Mouse (Mus musculus): ENCODE measurements around the gene Tnfrsf25.
A peak's percentile ranks its signal among the peaks of the same experiment; 100 is the strongest.

Tnfrsf25 gene

DNA sequence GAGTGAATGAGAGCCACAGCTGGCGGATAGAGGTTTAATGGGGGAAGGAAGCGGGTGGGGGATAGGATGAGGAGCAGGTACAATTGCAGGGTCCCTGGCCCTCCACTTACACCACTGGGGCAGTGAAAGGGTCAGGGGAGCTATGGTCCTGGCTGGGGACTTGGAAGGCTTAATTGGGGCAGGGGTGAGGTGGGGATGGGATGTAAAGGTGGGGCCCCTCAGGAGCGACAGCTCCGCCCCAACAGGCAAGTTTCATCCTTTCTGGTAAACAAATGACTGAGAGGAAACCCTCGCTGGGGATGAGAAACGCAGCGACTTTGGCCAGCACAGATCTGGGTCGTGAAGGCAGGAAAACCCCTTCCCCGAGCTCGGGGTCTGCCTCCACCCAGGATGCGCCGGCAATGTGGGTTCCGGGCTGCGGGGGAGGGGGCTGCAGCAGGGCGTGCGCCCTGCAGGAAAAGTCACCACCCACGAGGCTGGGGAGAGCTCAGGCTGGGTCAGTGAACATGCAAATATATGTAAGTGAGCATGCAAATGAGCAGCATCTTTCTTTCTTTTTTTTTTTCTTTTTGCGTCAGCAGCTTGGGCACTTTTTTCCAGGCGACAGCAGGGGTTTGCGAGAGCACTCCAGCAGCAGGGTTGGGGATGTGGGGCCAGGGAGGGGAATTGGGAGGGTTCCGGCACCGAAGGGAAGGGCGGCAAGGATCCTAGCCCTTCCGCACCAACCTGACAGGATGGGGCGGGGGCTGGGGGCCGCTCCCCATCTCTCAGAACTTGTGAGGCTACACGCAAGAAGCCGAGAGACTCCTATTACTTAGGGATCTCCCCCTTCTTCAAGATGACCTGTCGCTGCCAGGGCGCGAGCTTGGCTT lies 4.8 kb downstream of the Tnfrsf25 start:
- DNase-seq (ENCODE audit: low spot score in 2 of 2) = no peak

- DNase-seq (ENCODE audit: low spot score in 2 of 2) = no peak
These were observed 5.4 kb downstream of the Tnfrsf25 start for GRCm38 (mm10) chr4:152121183-152121505.

- no peak for DNase-seq (ENCODE audit: low spot score in 2 of 2)
These were observed 8.7 kb downstream of the Tnfrsf25 start for GRCm38 (mm10) chr4:152124361-152124961.

DNA sequence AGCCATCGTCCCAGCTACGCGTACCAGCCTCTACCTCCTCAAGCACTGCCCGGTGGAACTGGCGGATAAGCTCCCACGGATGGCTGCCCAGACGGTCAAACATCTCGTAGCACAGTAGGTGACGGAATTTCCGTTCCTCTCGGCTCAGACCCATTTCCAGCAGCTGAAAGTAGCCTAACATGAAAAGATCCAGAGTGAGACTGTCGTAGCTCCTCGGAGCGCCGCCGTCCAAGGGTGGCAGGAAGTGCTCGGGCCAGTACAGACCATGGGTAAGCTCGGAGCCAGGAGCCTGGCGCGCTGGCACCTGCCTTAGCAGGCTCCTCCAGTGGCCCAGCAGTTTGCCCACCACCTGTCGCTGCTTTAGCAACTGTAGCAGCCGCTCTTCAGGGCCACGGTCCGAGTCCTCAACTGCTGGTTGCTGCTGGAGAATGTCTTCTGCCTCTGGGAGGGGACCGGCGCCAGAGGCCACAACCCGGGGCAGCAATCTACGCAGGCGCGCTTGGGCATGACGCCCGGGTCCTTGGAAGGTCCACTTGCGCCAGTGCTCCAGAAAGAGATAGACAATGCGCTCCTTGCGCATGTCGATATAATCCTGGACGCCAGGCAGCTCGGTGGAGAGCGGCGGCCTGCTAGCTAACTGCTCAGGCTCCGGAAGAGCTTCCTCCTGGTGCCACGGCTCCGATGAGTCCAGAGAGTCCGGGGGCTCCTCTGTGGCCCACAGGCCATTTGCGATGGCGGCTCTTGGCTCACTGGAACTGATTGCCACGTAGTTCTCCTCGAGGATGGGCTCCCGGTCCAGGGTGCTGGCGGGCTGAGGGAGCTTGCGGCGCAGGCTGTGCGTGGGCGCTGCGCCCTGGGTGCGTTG lies 9.7 kb downstream of the Tnfrsf25 start:
- peak; percentile 66 to 82 for DNase-seq (ENCODE audit: low spot score in 2 of 2)

DNA sequence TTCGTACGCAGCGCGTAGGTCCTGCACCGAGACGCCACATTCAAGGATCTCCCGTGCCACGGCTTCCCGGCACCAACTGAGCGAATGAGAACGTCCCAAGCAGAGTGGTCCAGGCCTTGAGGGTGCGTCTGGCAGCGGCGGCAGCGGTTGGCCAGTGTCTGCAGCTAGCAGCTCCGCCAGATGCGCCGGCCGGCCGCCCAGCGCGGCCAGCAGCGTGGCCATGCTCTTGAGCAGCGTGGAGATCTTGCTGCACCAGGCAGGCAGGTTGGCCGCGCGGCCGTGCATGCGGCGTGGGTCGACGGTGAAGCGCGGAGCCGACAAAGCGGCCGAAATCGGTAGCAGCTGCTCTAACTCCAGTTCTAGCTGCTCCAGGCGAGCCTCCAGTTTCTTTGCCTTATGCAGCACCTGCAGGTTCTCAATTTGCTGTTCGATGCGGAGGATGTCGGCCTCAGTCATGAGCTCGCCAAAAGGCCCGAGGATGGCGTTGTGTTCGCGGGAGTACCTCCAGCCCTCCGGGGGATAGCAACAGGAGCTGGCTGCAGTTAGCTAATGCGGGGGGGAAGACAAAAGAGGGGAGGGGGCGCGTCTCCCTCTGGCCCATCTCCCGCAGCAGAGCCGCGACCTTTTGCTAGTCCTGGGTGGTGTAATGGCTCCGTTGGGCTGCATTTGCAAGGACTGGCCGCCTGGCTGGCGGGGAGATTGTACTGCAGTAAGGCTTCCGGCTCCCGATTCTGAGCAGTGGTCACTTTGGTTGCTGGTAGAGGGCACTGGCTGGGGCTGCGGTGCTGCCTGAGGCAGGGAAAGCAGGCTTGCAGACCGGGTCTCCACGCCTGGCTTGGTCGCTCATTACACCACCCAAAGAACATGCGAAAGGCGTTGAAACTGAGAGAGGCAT lies 10.5 kb downstream of the Tnfrsf25 start:
- DNase-seq (ENCODE audit: low spot score in 2 of 2) = no peak

DNA sequence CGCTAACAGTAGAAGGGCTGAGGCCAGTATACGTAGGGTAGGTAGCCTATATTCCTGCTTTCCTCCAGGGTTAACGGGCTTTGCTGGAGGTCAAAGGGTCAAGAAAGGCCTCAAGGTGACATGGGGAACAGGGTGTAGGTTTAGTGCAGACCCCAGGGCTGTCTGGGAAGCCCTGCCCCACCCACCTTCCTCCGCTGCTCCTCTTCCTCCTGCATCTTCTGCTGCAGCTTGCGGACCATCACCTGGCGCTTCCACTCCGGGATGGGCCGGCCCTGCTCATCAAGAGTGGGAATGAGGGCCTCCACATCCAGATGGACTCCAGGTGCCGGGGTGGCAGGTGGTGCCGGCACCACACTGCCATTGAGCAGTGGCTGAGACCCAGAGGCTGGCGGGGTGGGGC lies 12.2 kb downstream of the Tnfrsf25 start:
- no peak for DNase-seq (ENCODE audit: low spot score in 2 of 2)

GRCm38 (mm10) chr4:152128784-152129183 lies 13.1 kb downstream of the Tnfrsf25 start:
- DNase-seq (ENCODE audit: low spot score in 2 of 2) = no peak

GRCm38 (mm10) chr4:152129395-152129930 lies 13.7 kb downstream of the Tnfrsf25 start:
- no peak for DNase-seq (ENCODE audit: low spot score in 2 of 2)

GRCm38 (mm10) chr4:152130771-152131653 lies 15.3 kb downstream of the Tnfrsf25 start:
- DNase-seq (ENCODE audit: low spot score in 2 of 2) = peak; percentile 70 to 73

GRCm38 (mm10) chr4:152131809-152132771 lies 16.4 kb downstream of the Tnfrsf25 start:
- no peak for DNase-seq (ENCODE audit: low spot score in 2 of 2)

DNA sequence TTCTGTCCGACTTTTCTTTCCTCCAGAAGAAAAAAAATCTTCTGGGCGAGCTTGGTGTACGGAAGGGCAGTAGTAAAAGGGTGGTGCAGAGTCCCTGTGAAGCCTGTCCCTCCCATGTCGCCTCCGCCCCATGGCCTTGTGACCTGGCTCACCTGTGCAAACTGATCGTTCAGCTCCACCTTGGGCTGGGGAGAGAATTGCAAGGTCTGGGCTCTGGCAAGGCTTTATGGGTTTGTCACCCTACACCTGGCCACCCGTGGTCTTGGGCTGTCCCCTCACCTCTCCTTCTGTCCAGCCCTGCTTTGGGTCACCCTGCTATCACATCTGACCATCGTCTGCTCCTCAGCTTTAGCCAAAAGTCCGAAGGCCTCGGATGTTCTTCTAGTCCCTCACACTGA lies 17.0 kb downstream of the Tnfrsf25 start:
- no peak for DNase-seq (ENCODE audit: low spot score in 2 of 2)

- no peak for DNase-seq (ENCODE audit: low spot score in 2 of 2)
These were observed 17.5 kb downstream of the Tnfrsf25 start for GRCm38 (mm10) chr4:152133213-152133612.

DNA sequence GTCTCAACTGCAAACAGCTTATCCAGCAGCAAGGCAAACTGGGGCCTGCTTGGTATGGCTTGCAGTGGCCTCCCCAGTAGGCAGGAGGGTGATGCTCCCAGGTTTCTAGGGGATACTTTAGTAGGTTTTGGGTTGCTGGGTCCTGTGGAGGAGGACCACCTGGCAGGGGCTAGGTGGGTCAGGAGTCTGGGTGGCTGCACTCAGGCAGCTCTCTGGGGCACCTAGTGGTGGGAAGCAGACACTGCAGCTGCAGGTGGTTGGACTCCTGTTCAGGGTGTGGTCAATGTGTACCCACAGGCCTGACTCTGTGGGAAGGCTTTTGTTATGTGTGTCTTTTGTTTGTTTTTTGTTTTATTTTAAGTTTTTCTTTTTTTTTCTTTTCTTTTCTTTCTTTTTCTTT lies 18.8 kb downstream of the Tnfrsf25 start:
- no peak for DNase-seq (ENCODE audit: low spot score in 2 of 2)

DNA sequence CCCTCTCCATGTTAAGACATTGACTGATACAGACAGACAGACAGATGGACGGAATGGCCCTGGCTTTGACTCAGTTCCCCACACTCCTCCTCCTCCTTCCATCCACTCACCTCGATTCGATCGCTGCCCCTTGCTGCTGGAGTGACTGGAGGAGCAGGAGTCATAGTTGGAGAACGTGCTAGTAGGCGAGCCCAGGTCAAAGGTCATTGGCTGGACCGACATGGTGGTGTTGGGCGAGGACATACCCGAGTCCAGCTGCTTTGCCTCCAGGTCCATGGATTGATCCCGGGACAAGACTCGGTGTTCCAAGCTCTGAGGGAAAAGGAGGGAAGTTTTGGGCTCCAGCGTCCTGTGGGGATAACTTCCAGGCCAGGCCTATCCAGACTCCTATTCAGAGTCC lies 19.6 kb downstream of the Tnfrsf25 start:
- DNase-seq (ENCODE audit: low spot score in 2 of 2) = no peak

GRCm38 (mm10) chr4:152136112-152136875 lies 20.6 kb downstream of the Tnfrsf25 start:
- DNase-seq (ENCODE audit: low spot score in 2 of 2) = no peak

GRCm38 (mm10) chr4:152136876-152137250 lies 21.1 kb downstream of the Tnfrsf25 start:
- no peak for DNase-seq (ENCODE audit: low spot score in 2 of 2)

- peak; percentile 81 to 84 for DNase-seq (ENCODE audit: low spot score in 2 of 2)
These were observed 22.9 kb downstream of the Tnfrsf25 start for GRCm38 (mm10) chr4:152138497-152139260.
